Mouse (Mus musculus) CD4-positive naive resting alpha-beta T cell, adult 76 days (primary cell): ENCODE measurements around the gene Nfkb2. TPM values are rescaled to one million over a fixed set of nuclear protein-coding genes. Genes with fewer than 3 reads are reported as not detected.

ENCODE experiments used
- total RNA-seq: library from RNA; stranded (reverse); gene quantifications from one replicate; pipeline ENCODE4 v1.2.4, GENCODE M21; 2023

Gene Nfkb2
- total RNA-seq, result 98.9 TPM

GRCm38 (mm10) chr19:46304216-46304841 lies at the start of gene Nfkb2:
Nfkb2 (plus strand) TSS chr19:46304320.

DNA sequence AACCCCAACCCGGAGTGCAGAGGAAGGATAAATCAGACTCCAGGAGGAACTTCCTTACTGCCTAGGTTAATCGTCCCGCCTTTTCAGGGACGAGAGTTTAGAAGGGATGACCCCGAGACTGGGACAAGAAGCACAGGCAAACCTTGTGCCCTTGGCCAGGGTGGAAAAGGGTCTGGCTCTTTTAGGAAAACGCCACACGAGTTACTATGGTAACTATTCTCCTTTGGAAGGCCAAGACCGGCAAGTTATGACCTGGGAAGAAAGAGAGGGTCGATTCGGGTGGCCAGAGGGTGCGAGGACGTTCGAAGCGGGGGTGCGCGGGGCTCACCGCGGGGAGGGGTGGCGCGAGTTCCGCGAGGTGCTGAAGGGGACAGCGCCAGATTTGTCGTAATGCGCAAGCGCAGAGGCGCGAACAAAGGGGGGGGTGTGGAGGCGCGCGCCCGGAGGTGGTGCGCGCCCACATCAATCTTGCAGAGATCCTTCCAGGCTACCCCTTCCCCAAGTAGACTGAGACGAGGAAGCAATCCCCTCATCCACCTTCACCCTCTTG lies 22.7 kb downstream of the Nfkb2 start, which contains the start of gene Psd:
Gene Psd (minus strand): TSS at position 401 of the 550 bp plus-strand sequence.

GRCm38 (mm10) chr19:46328081-46329030 lies 24.2 kb downstream of the Nfkb2 start, which contains the start of gene Fbxl15:
Fbxl15 (plus strand) TSS chr19:46328184.

GRCm38 (mm10) chr19:46338331-46338936 lies 34.3 kb downstream of the Nfkb2 start, which contains the start of gene Cuedc2:
Cuedc2 (minus strand) TSS chr19:46338702.

DNA sequence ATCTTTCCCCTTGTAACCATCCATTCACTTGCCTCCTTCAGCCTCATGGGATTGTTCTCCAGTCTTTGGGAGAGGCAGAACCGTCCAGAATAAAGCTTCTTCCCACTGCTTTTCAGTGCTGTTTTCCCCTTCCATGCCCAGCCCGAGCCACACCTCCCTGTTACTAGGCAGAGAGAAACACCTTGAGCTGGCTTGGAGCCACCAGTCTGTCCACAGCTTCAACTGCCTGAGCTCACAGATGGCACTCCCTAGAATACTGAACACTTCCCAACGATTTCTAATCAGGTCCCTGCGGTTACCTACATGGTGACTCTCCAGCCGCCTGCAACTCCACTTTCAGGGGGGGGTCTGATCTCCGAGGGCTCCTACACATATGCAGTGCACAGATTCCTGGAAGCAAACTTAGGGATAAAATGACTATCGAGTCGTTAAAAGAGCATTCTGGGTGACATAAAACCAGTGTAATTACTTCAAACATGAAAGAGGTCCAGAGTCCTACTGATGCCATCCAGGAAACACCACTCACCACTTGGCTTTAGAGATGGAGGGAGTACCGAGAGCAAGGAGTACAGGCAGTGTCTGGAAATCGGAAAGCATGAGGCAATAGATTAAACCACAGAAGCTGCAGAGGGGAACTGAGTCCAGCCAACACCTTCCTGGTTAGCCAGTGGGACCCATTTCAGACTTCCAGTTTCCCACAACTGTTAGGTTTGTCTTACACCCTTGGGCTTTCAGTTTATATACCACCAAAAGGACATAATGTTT lies 46.2 kb downstream of the Nfkb2 start, which contains the start of gene 2310034G01Rik:
Gene 2310034G01Rik (minus strand): TSS at position 135 of the 765 bp plus-strand sequence.

Other genes starting within 250 kb of the Nfkb2 start
- 73.9 TPM for gene Nolc1, start 228.5 kb upstream of the Nfkb2 start, total RNA-seq
- gene Elovl3, start 172.4 kb upstream of the Nfkb2 start, total RNA-seq, result not detected
- gene Pitx3, start 156.0 kb upstream of the Nfkb2 start, total RNA-seq, result not detected
- gene Gbf1, start 151.8 kb upstream of the Nfkb2 start, total RNA-seq, result 97.0 TPM
- gene Psd, start 22.8 kb downstream of the Nfkb2 start, total RNA-seq, result 0.21 TPM
- 4.1 TPM for gene Fbxl15, start 23.9 kb downstream of the Nfkb2 start, total RNA-seq
- 23.6 TPM for gene Cuedc2, start 34.4 kb downstream of the Nfkb2 start, total RNA-seq
- 4.6 TPM for gene Mfsd13a, start 36.8 kb downstream of the Nfkb2 start, total RNA-seq
- gene 2310034G01Rik, start 46.0 kb downstream of the Nfkb2 start, total RNA-seq, result not detected
- gene Actr1a, start 91.4 kb downstream of the Nfkb2 start, total RNA-seq, result 107 TPM
- 42.5 TPM for gene Sufu, start 92.6 kb downstream of the Nfkb2 start, total RNA-seq
- 44.5 TPM for gene Trim8, start 197.4 kb downstream of the Nfkb2 start, total RNA-seq